Mouse (Mus musculus) embryonic facial prominence, embryonic 10.5 days (tissue): ENCODE results near the gene 4933402N22Rik. TPM values are rescaled to one million over a fixed set of nuclear protein-coding genes. Genes with fewer than 3 reads are reported as not detected.
"Not testable (repeated sequence)": the region's sequence is repeated elsewhere in the genome, so short reads cannot be mapped to it uniquely, and the experiment has no call there.

ENCODE experiments used
- DNase-seq: peaks from one replicate; pipeline ENCODE4 v3.0.0-alpha.2; 2017; ENCODE audit warnings: low spot score
- H3K27ac ChIP-seq: fragments of 300-500 bp; sonication (generic); replicated peaks from 2 replicates; pipeline ENCODE4 v1.5.1; 2016; ENCODE audit warnings: mild to moderate bottlenecking
- H3K27me3 ChIP-seq: fragments of 300-500 bp; sonication (generic); replicated peaks from 2 replicates; pipeline ENCODE4 v1.6.1; 2016; ENCODE audit warnings: low read depth, mild to moderate bottlenecking; ENCODE audit not compliant: poor library complexity, severe bottlenecking
- H3K36me3 ChIP-seq: fragments of 300-500 bp; sonication (generic); replicated peaks from 2 replicates; pipeline ENCODE4 v1.6.1; 2016; ENCODE audit warnings: mild to moderate bottlenecking, moderate library complexity
- H3K4me1 ChIP-seq: fragments of 300-500 bp; sonication (generic); 2 replicates; pipeline ENCODE4 v1.6.1; 2016
- H3K4me3 ChIP-seq: fragments of 300-500 bp; sonication (generic); 2 replicates; pipeline ENCODE4 v1.5.1; 2016; ENCODE audit warnings: mild to moderate bottlenecking, moderate library complexity
- H3K9me3 ChIP-seq: fragments of 300-500 bp; sonication (generic); 2 replicates; pipeline ENCODE4 v1.6.1; 2016; ENCODE audit warnings: mild to moderate bottlenecking
- WGBS: fragments of 180-500 bp; shearing (Covaris S2); methylation state at CpG from one replicate; pipeline ENCODE4 v1.1.7; 2016; 5-methylcytosine and 5-hydroxymethylcytosine counted together
- polyA plus RNA-seq: library from polyadenylated mRNA; unstranded; fragments of >200 nt; fragmentation: Nextera tagmentation; extraction: Ambion mirVana; gene quantifications from 2 replicates; pipeline ENCODE4 v1.2.1, GENCODE M21; 2016

4933402N22Rik gene
- not detected in 2 replicates for polyA plus RNA-seq

DNA sequence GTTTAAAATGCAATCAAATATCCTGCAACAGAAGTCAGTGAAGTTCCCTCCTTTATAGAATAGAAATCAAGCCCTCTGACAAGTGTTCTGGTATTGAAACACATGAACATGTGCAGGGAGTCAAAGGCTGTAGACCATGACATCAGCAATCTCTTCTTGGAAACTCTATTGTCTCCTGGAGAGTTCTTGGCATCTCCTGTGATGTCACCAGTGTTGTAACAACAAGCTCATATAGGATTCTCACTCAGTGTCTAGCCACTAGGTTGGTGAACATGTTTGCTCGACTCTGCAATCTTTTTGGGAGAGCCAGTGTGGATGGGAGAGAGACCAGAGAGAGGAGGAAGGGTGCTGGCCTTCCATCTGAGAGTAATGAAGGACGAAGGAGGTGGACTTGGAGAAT is at the start of gene 4933402N22Rik:
Gene 4933402N22Rik, plus strand, starts transcription at position 301 of the 400 bp plus-strand sequence.
- WGBS: 88% methylated on average over 1 of the region's 2 CpGs
- H3K27me3 ChIP-seq, H3K9me3 ChIP-seq, H3K4me1 ChIP-seq, H3K27ac ChIP-seq, H3K36me3 ChIP-seq, DNase-seq, H3K4me3 ChIP-seq: not testable (repeated sequence)

DNA sequence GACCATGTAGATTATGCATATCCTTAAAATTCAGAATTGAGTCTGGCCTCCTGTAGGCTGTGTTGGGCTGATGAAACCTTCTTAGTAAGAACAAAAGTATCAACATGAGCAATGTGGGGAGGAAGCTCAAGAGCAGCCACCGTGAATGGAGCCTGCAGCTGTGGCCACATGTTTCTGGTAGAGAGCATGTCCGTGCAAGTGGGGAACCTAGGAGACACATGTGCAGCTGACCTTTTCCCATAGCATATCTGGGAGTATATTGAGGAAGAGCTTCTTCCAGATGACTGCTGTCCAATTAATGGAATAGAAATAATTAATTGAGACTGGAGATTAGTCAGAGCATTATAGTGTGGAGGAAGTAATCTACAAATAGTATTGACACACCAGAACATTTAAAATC is 5.9 kb downstream of the 4933402N22Rik start:
- 84% methylated on average over 2 of the region's 2 CpGs for WGBS
- not testable (repeated sequence) for H3K9me3 ChIP-seq, H3K27ac ChIP-seq, H3K36me3 ChIP-seq, H3K4me3 ChIP-seq, H3K4me1 ChIP-seq, H3K27me3 ChIP-seq, DNase-seq

Other genes with a start within 250 kb of the 4933402N22Rik start
- not detected in 2 replicates for gene Gm8922, start 236.1 kb upstream of the 4933402N22Rik start, polyA plus RNA-seq
- not detected in 2 replicates for gene Gm8926, start 147.5 kb upstream of the 4933402N22Rik start, polyA plus RNA-seq
- gene Gm6465, start 72.5 kb upstream of the 4933402N22Rik start, polyA plus RNA-seq: not detected in 2 replicates